Mouse (Mus musculus) liver, adult 2 months (tissue): ENCODE data around the gene Bglap2. TPM values are rescaled to one million over a fixed set of nuclear protein-coding genes. Genes with fewer than 3 reads are reported as not detected.

Experiments used
- DNase-seq: peaks from one replicate; pipeline ENCODE4 v3.0.0-alpha.2; 2011; ENCODE audit warnings: low read depth, low spot score; ENCODE audit errors: extremely low read depth
- H3K27ac ChIP-seq: fragments of 200-500 bp; replicated peaks from 2 replicates; pipeline ENCODE4 v1.5.1; 2012; ENCODE audit warnings: low read depth, mild to moderate bottlenecking, control low read depth, inconsistent platforms, low read length; ENCODE audit not compliant: insufficient read depth
- H3K27me3 ChIP-seq: fragments of 200-500 bp; 2 replicates; pipeline ENCODE4 v1.6.1; 2012; ENCODE audit warnings: mild to moderate bottlenecking, moderate library complexity, low read length, inconsistent platforms; ENCODE audit not compliant: control insufficient read depth, insufficient read depth
- H3K36me3 ChIP-seq: fragments of 200-500 bp; 2 replicates; pipeline ENCODE4 v1.6.1; 2012; ENCODE audit warnings: low read length, inconsistent platforms; ENCODE audit not compliant: control insufficient read depth, insufficient read depth
- H3K4me1 ChIP-seq: fragments of 200-500 bp; 2 replicates; pipeline ENCODE4 v1.6.1; 2011; ENCODE audit warnings: low read length; ENCODE audit not compliant: control insufficient read depth, insufficient read depth
- H3K4me3 ChIP-seq: fragments of 200-500 bp; 2 replicates; pipeline ENCODE4 v1.5.1; 2011; ENCODE audit warnings: low read depth, mild to moderate bottlenecking, control low read depth, low read length, moderate library complexity; ENCODE audit not compliant: insufficient read depth
- H3K79me2 ChIP-seq: fragments of 200-500 bp; 2 replicates; pipeline ENCODE4 v1.6.1; 2012; ENCODE audit warnings: inconsistent platforms, mild to moderate bottlenecking, low read length, moderate library complexity; ENCODE audit not compliant: control insufficient read depth, insufficient read depth
- H3K9ac ChIP-seq: fragments of 200-500 bp; 2 replicates; pipeline ENCODE4 v1.6.1; 2012; ENCODE audit warnings: low read depth, mild to moderate bottlenecking, control low read depth, inconsistent platforms, low read length
- CTCF ChIP-seq: fragments of 200-500 bp; IDR thresholded peaks from 2 replicates; pipeline ENCODE4 v1.5.1; 2011; ENCODE audit warnings: low read depth, low read length, control low read depth
- POLR2A ChIP-seq: fragments of 200-500 bp; IDR thresholded peaks from 2 replicates; pipeline ENCODE4 v1.6.1; 2011; ENCODE audit warnings: low read length, control low read depth; ENCODE audit not compliant: insufficient read depth; ENCODE audit errors: extremely low read depth
- WGBS: fragments of 180-500 bp; shearing (Covaris S2); methylation state at CpG from one replicate; pipeline ENCODE4 v1.1.7; 2018; 5-methylcytosine and 5-hydroxymethylcytosine counted together
- polyA plus RNA-seq: library from polyadenylated mRNA; depleted of rRNA; stranded (reverse); fragments of >200 nt; gene quantifications from 2 replicates; pipeline ENCODE4 v1.2.3, GENCODE M21; 2012
- total RNA-seq: library from RNA; depleted of rRNA; stranded (reverse); fragments of >200 nt; gene quantifications from 2 replicates; pipeline ENCODE4 v1.2.3, GENCODE M21; 2014

Bglap2 gene
- total and polyA plus RNA-seq, 2 experiments = not detected

DNA sequence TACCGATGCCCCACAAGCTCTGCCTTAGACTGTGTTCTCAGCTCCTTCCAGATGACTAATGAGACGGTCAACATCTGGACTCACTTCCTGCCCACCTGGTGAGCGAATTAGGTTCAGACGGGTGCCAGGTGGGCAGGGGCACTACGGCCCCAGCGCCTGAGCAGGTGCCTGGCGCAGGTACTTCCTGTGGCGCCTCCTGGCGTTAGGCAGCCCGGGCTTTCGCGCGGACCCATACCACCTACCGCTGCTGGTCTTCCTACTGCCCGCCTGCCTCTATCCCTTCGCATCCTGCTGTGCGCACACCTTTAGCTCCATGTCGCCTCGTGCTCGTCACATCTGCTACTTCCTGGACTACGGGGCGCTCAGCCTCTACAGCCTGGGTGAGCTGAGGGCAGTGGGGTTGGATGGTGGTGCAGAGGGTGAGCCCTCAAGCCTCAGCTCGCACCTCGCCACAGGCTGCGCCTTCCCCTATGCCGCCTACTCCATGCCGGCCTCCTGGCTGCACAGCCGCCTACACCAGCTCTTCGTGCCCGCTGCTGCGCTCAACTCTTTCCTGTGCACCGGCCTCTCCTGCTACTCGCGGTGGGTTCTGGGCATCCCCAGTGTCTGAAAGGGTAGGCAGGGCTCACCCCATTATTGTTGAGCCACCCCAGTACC is 12.7 kb downstream of the Bglap2 start:
- WGBS = 47% methylated on average over 34 of the region's 34 CpGs
- H3K9ac ChIP-seq = no peak overlapping the region
- no peak overlapping the region for H3K4me3 ChIP-seq

DNA sequence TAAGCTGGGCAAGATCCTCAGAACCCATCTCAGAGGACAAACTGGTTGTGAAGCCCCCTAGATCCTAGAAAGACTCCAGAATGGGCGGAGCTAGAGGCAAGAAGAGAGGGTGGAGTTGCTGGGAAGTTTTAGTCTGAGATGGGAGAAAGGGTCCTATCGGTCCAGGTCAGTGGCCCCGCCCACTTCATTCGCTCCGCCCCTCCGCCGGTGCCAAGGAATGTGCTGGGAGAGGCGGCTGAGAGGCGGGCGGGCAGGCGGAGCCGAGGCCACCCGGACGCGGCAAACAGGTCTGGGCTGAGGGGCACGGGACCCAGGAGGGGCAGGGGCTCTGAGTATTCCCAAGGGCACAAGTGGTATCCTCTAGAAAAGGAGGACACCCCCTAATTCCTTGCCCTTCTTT is 14.2 kb downstream of the Bglap2 start, which contains the start of gene Paqr6:
Gene Paqr6, plus strand, starts transcription at position 248 of the 400 bp plus-strand sequence.
- Histone ChIP-seq H3K4me1 (no peaks in the 10 kb centered on the region), H3K9ac (no peak within 1 kb of the TSS)
- 13% methylated on average over 16 of the region's 16 CpGs for WGBS

More for the DNA sequence above, 12.7 kb downstream of the Bglap2 start:
- Histone ChIP-seq H3K36me3 (peaks cover 1% of the 10 kb centered on the region; the same call in 1 of the 2 replicates), H3K27me3 (peaks cover 7% of the 10 kb centered on the region; the same call in 1 of the 2 replicates), H3K79me2 (no peaks in the 10 kb centered on the region), H3K4me1 (no peaks in the 10 kb centered on the region), H3K27ac (no peak overlapping the region)
- DNase-seq = no peak
- TF ChIP-seq CTCF = no peak

DNA sequence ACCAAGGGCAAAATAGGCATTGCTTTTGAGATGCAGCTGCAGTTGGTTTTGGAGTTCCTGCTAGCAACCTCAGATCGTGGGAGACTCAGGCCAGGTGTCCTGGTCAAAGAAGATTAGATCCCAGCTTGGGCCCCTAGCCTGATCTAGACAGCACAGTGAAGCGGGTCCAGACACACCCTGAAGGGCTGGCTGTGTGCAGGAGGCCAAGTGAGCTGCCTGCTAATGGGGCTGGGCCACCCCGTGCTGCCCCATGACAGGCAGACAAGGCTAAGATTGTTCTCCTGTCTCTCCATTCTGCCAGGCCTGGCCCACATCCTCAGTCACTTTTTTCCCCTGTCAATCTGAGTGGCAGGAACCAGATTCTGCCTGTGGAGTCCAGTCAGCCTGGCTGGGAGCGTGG is 14.8 kb downstream of the Bglap2 start:
- WGBS = 80% methylated on average over 4 of the region's 4 CpGs
- peaks cover 7% of the 10 kb centered on the region; the same call in 1 of the 2 replicates for H3K27me3 ChIP-seq
- H3K79me2 ChIP-seq = no peaks in the 10 kb centered on the region
- no peak overlapping the region for H3K4me3 ChIP-seq
- TF ChIP-seq CTCF = no peak
- TF ChIP-seq POLR2A = no peak
- DNase-seq = no peak
- H3K36me3 ChIP-seq = peaks cover 18% of the 10 kb centered on the region; the same call in 1 of the 2 replicates
- no peaks in the 10 kb centered on the region for H3K4me1 ChIP-seq
- H3K27ac ChIP-seq = no peak overlapping the region
- no peak overlapping the region for H3K9ac ChIP-seq

More for the DNA sequence above, 14.2 kb downstream of the Bglap2 start, which contains the start of gene Paqr6:
- H3K36me3 ChIP-seq = peaks cover 13% of the 10 kb centered on the region; the same call in 1 of the 2 replicates
- no peak within 1 kb of the TSS for H3K4me3 ChIP-seq
- H3K79me2 ChIP-seq = no peaks in the 10 kb centered on the region
- H3K27ac ChIP-seq = no peak within 1 kb of the TSS
- H3K27me3 ChIP-seq = peaks cover 7% of the 10 kb centered on the region; the same call in 1 of the 2 replicates
- TF ChIP-seq CTCF (no peak), POLR2A (no peak)
- DNase-seq = no peak

DNA sequence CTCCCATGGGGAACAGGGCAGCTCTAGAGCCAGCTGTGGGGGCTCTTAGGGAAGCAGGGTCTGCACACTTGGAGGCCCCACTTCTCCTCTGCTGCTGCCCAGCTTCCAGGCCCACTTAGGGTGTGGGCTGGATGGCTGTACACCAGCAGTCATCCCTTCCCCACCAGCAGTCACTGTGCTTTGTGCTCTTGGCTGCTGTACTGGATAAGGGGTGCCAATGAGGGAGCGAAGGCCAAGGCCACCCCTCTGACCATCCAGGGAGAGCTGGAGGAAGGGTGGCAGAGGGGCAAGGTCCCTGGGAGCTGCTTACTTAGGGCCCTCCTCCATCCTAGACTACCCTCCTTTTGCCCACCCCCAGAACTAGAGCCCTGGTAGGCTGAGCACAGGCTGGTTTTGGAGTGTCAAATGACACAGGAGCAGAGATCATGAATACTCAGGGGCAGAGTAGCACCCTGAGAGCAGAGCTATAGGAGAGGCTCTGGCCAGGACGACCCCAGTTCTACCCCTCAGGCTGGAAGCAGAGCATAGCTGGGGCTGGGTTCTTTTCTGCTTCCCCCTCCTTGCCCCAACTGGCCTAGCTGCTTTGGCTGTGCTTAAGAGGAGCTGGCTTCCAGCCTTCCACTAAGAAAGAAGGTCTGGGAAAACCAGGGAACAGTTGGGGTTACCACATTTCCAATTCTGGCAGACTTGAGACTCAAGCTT is 16.7 kb downstream of the Bglap2 start:
- Histone ChIP-seq H3K9ac (no peak overlapping the region), H3K36me3 (peaks cover 22% of the 10 kb centered on the region; the same call in 1 of the 2 replicates)

DNA sequence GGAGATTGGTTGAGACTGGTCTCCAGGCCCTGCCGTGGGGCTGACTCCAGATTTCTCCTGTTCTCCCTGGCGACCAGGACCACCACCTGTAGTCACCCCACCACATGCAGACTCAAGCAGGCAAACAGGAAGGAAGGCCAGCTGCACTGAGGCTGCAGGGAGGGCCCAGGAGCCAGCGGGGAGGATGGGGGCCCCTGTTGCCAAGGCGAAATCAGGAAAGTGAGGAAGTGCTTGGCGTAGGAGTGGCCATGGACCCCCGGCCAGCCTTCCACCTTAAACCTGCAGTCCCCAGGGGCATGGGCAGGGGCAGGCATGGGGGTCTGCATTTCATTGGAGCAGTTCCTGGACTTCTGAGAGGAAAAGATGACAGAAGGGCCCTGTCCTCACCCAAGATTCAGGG is 17.4 kb downstream of the Bglap2 start:
- Histone ChIP-seq H3K4me1 (no peaks in the 10 kb centered on the region), H3K4me3 (no peak overlapping the region), H3K27ac (no peak overlapping the region), H3K36me3 (peaks cover 27% of the 10 kb centered on the region), H3K27me3 (peaks cover 7% of the 10 kb centered on the region; the same call in 1 of the 2 replicates), H3K9ac (no peak overlapping the region), H3K79me2 (no peaks in the 10 kb centered on the region)
- no peak for DNase-seq
- WGBS = 90% methylated on average over 6 of the region's 6 CpGs
- no peak for TF ChIP-seq POLR2A
- no peak for TF ChIP-seq CTCF

More for the DNA sequence above, 16.7 kb downstream of the Bglap2 start:
- whole genome bisulfite sequencing = 82% methylated on average over 2 of the region's 2 CpGs
- Histone ChIP-seq H3K27ac (no peak overlapping the region), H3K4me3 (no peak overlapping the region), H3K4me1 (no peaks in the 10 kb centered on the region), H3K27me3 (peaks cover 7% of the 10 kb centered on the region; the same call in 1 of the 2 replicates), H3K79me2 (no peaks in the 10 kb centered on the region)
- TF ChIP-seq POLR2A (no peak), CTCF (no peak)
- no peak for DNase-seq
